Mouse (Mus musculus) layer of hippocampus, postnatal 10 days (tissue): ENCODE measurements around the gene Usp6nl. TPM values are rescaled to one million over a fixed set of nuclear protein-coding genes. Genes with fewer than 3 reads are reported as not detected.

Source experiments
- DNase-seq, 2 experiments: peaks; one replicate each; pipeline ENCODE4 v3.0.0; 2021; ENCODE audit warnings: low spot score in 2 of 2
- long read RNA-seq: library from polyadenylated mRNA; stranded (forward); transcript quantifications from one replicate; pipeline ENCODE4 v2.0.0, GENCODE M21; 2023
- total RNA-seq, 2 experiments: library from RNA; stranded (reverse); gene quantifications; 2 replicates each; pipeline ENCODE4 v1.2.3; 2021

Gene Usp6nl
- 10 to 100 TPM; 28.3 to 29.1 TPM for total RNA-seq
- long read RNA-seq, full-length matches to known transcripts, result 2 of 10 reads
- long read RNA-seq, partial matches to known transcripts, result 0 of 10 reads
- long read RNA-seq, other reads (novel, unspliced or antisense), result 8 of 10 reads

DNA sequence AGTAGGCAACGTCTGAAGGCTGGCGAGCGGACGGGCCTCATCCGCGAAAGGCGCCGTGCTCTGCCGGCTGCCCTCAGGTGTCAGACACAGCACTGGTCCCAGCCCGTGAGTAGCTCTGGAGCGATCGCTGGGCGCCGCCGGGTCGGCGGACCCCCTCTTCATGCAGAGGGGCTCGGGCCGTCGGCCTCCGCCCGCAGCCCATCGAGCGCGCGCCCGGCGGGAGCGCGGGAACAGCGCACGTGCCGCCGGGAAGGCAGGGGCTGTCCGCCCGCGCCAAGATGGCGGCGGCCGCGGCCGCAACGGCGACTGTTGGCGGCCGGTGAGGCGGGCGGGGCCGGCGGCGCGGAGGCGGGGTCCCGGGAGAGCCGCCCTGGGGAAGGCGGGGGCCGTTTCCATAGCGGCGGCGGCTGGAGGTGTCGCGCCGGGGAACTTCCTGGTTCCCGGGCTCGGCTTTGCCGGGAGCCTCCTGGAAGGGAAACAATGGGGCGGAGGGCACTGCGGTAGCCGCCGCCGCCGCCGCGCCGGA is at the start of gene Usp6nl:
Usp6nl (plus strand) TSS at position 292 of the 526 bp plus-strand sequence.
- peak; percentile 76 to 88 for DNase-seq

DNA sequence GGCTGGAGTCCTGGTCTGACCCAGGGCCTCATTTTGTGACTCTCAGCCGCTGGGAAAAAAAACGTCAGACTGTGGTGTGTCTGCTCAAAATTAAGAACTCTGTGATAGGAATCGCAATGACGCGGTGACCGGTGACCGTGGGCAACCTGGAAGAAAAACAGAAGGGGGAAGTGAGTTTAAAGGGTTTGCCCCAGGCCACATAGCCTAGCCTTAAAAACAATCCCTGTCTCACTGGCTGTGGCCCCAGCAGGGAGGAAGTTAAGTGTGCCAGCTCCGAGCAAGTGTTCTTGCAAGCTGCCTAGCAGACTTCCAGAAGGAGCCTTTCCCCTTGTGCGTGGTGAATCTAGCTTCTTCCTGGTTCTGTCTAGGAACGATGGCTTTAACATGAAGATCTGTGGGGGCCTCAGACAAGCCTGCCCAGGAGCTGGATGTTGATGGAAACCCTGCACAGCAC is 49.0 kb upstream of the Usp6nl start:
- peak in 1 of 2 experiments; percentile 36 for DNase-seq

DNA sequence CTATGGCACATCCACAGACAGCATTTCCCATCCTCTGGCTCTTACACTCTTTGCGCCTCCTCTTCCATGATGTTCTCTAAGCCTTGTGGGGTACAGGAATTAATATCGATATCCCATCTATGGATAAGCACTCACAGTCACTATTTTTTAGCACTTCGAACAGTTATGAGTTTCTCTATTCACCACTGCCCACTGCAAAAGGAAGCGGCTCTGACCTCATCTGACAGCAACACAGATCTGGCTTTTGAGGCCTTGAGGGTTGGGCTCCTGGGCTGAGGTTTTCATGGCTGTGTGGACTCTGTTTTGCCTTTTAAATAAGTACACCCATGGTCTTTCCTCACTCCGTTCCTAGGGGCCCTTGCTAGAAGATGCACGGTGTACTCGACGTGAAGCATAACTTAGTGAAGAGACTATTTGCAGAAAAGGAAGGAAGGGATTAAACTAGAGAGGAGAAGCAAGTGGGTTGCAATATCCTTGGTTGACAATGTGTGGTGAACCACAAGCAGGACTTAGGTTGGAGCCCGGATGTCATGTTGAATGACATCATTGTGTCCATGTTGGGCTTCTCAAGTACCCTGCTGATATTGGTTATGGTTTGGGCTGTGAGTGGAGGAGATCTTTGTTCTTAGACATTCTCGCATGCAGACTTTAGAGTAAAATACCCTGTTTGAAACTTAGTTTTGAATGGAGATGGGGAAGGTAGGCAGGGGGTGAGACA is 43.5 kb upstream of the Usp6nl start:
- no peak for DNase-seq

DNA sequence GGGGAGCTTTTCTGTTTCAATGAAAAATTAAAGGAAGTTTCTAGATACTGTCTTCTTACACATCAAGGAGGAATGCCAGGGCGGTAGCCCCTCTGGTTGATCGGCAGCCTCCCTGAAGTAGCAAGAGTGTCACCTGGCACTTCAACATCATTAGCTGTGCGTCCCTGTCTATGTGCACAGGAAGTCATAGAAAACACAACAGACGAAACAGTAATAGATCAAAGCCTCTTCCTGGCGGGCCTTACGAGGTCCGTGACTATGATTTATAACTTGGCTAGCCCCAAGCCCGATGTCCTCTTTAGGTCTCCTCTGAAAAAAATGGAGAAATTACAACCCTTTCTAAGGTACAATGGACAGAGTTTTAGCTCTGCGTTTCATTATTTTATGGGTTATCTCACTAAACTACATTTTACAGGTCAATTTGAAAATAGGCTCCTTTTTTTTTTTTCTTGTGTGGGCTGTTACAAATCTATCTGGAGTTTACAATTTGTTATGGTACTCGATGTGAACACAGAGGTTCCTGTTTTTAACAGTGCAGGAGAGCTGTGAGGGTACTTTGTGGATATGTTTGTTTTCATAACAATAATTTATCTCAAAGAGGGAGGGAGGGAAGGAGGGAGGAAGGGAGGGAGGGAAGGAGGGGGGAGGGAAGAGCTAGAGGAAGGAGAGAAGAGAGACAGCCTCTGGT is 42.7 kb upstream of the Usp6nl start:
- no peak for DNase-seq

- DNase-seq, result no peak
Measured at GRCm38 (mm10) chr2:6283569-6283968, 38.9 kb upstream of the Usp6nl start.

DNA sequence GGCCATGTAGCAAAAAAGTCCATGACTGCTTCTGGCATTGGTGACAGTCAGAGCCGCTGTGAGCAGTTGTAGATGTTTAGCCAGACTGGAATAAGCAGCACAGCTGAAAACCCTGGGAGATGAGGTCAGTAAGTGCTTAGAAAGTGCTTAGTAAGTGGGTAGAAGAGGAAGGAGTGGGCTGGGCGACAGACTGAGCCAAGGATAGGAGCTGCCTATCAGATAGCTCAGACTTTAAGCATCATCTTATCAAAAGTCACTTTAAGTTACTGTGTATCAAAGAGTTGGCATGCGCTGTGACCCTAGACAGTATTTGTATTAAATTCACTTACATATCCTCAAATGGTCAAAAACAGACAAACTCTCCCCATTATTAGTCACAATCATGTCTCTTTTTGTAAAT is 37.7 kb upstream of the Usp6nl start:
- no peak for DNase-seq

- DNase-seq, result no peak
Measured at GRCm38 (mm10) chr2:6285794-6286193, 36.7 kb upstream of the Usp6nl start.

- DNase-seq, result no peak
Measured at GRCm38 (mm10) chr2:6293825-6294444, 28.5 kb upstream of the Usp6nl start.

DNA sequence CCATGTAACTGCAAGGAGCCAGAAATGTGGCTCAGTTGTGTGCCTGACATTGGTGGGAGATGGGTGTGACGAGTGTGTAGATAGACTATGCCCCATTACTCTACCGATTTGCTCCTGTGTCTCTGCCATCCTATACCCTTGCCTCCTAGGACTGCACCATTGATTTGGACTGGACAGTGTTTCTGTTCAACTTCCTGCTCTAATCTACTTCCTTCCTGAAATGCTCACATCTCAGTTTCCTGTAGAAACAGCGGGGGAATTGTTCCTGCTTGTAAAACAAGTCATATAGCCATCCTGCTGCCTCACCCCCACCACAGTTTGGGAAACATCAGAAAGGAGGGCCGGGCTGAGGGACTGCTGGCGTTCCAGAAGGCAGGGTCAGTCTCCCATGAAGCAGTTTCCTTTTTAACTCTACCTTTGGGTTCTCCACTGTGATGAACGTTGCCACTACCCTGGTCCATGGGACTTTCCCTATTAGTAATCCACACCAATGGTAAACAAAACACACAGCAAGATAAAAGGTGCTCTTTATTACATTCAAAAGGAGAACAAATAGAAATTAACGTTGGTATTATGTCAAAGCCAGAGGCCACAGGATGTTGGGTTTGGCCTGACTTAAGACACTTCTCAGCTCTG is 27.4 kb upstream of the Usp6nl start:
- DNase-seq, result no peak

DNA sequence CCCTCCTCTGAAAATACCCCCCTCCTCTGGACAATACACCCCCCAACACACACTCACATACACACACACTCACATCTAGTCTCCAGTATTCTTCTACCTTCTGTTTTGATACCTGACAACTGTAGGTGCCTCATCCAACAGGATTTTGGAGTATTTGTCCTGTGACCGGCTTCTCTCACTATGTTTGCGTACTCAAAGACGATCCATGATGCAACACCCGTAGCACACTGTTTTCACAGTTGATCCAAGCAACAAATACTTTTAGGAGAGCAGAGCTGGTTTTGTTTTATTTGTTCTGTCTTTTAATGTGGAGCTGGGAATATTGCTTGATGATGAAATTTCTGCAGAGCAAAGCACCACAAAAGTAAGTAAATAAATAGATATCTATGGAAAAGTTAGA is 17.7 kb upstream of the Usp6nl start:
- DNase-seq, result no peak

DNA sequence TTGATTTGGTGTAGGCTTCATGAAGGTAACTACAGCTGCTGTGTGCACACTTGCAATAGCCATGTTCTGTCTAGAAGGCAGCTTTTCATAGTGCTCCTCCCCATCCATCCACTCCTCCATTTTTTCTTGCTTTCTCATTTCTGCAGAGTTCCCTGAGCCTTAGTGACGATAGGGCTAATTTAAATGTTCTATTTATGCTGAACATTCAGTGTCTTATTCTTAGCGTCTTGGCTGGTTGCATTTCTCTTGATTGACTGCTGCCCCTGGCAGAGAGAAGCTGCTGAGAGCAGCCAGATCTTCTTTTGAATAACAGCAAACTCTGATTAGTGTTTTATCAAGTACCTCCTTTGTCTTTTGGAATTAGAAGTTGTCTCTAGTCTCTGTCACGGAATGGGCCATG is 15.6 kb upstream of the Usp6nl start:
- DNase-seq, result no peak

- no peak for DNase-seq
Measured at GRCm38 (mm10) chr2:6309373-6309821, 13.1 kb upstream of the Usp6nl start.

DNA sequence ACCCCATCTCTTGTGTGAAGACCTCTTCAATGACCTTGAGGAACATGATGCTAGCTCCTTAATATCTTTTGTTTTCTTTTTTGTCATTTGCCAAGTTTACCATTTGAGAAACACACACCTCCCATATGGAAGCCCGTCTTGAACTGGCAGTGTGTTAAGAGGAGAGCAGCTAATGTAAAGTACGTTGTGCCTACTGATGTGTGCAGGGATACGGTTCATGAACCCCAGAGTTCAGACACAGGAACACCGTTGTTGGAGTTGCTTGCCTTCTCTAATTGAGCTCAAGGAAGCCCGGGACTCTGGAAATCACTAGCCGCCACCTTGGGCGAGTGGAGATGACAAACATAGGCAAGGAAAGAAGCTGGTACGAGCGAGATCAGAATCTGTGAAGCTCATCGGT is 9.7 kb upstream of the Usp6nl start:
- DNase-seq, result no peak

DNA sequence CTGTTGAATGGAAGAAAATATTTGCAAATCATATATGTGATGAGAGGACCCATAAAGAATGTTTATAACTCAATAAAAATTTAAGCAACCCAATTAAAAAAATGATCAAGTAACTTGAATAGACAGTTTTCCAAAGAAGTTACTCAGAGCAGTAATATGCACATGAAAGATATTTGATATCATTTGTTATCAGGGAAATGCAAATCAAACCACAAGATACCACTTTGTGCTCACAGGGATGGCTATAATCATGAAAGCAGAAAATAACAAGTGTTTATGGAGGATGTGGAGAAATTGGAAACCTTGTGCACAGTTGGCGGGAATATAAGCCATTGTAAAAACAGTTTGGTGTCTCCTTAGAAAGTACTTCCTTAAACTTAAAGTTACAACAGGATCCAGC is 8.7 kb upstream of the Usp6nl start:
- DNase-seq, result no peak

DNA sequence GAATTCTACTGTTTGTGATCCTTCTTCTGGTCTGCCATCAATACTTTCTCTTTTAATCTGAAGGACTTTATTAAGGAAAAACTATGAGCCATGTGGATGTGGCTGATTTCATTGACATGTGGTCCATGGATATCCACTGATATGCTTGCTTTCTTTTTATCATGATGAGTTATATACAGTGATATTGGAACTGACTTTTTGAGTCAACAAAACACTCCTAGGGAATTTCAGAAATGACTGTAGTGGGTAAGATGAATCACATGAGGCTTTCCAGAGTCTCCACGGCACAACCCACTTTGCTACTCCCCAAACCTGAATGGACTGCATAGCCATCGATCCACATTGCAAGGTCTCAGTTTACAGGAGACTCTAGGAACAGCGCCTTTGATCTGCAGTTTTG is 2.3 kb upstream of the Usp6nl start:
- no peak for DNase-seq

GRCm38 (mm10) chr2:6321769-6322375 is 595 bp upstream of the Usp6nl start:
- DNase-seq, result no peak

DNA sequence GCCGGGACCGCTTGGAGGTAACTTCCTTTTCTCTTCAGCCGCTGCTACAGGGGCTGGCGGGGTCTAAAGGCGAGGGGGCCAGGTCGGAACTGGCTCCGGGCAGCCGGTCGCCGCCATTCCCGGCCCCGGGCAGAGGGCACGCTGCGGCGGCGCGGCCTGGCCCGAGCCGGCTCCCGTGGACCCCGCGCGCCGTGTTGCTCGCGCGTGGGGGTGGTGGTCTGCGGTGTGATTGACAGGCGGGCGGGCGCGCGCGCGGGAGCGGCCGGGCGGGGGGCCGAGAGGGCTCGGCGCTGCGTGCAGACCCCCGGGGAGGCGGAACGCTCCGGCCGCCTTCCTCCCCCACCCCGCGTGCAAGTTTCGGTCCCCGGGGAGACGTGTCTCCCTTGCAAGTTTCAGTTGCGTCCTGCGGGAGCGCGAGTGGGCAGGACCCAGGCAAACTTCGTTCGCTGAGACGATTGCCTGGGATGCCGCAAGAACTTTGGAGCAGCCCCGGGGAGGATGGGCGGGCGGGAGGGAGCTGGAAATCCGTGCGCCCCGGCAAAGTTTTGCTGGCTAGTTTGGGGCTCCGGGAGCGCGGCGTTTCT is 563 bp downstream of the Usp6nl start:
- peak; percentile 56 to 75 for DNase-seq

GRCm38 (mm10) chr2:6325646-6326045 is 3.2 kb downstream of the Usp6nl start:
- DNase-seq, result no peak

DNA sequence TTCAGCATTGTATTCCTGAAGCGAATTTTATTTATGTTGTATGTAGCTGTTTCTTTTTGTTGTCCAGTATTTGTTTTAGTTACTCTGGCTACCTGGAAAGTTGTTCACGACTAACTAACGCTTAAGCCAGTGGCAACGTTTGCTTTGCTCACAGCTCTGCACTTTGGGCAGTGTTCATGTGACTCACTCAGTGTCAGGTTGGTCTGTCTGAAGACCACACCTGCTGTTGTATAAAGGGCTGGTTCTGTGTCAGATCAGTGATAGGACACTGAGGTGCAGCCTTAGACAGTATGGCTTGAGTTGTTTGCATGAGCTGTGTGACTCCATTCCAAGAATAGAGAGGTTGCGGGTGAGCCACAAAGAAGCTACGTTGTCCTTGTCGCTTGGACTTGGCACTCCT is 6.5 kb downstream of the Usp6nl start:
- no peak for DNase-seq

- no peak for DNase-seq
Measured at GRCm38 (mm10) chr2:6330756-6331155, 8.3 kb downstream of the Usp6nl start.
